In genomic region chr6:143012513-143013215, GRCm38 (mm10) we compare ENCODE assay signal across 19 mouse cellular contexts. TPM values are rescaled to one million over a fixed set of nuclear protein-coding genes. Genes with fewer than 3 reads are reported as not detected.
DNase-seq lines count a peak whose midpoint lies in the region; ATAC-seq lines count a peak whose summit lies in the region.
"Had no signal": no experiment of that assay in that cellular context is flagged by ENCODE, and none has a peak within 500 bp of the region (broad histone marks: within the 10 kb centered on the region; RNA-seq: fewer than 3 reads in every experiment).

No protein-coding gene starts in this region.

- no peak overlapping the region for H3K4me3 ChIP-seq in midbrain, embryonic 11.5 days (ENCODE audit: low read depth, low read length)
- no peak overlapping the region for H3K4me3 ChIP-seq in midbrain, embryonic 10.5 days
- H3K4me3 ChIP-seq in hindbrain, embryonic 12.5 days: no peak overlapping the region
- H3K4me3 ChIP-seq: embryonic facial prominence, embryonic 12.5 days; heart, adult 2 months; heart, embryonic 13.5 days had no signal

- WGBS in midbrain, embryonic 11.5 days: 94% methylated on average over 15 of the region's 15 CpGs
- 96% methylated on average over 15 of the region's 15 CpGs for WGBS in midbrain, embryonic 10.5 days
- whole genome bisulfite sequencing in hindbrain, embryonic 12.5 days: 92% methylated on average over 15 of the region's 15 CpGs

- H3K4me1 ChIP-seq in midbrain, embryonic 11.5 days (ENCODE audit: control insufficient read depth, insufficient read depth, low read length): no peaks in the 10 kb centered on the region
- no peaks in the 10 kb centered on the region for H3K4me1 ChIP-seq in midbrain, embryonic 10.5 days
- H3K4me1 ChIP-seq in hindbrain, embryonic 12.5 days: no peaks in the 10 kb centered on the region
- H3K4me1 ChIP-seq: embryonic facial prominence, embryonic 12.5 days had no signal

- H3K4me2 ChIP-seq in midbrain, embryonic 11.5 days: no peak overlapping the region
- H3K4me2 ChIP-seq in hindbrain, embryonic 12.5 days (replicated peaks): no peak overlapping the region
- H3K4me2 ChIP-seq: embryonic facial prominence, embryonic 12.5 days; heart, embryonic 13.5 days had no signal

- no peak overlapping the region for H3K27ac ChIP-seq in midbrain, embryonic 11.5 days (ENCODE audit: low read depth, low read length)
- no peak overlapping the region for H3K27ac ChIP-seq in midbrain, embryonic 10.5 days (replicated peaks)
- H3K27ac ChIP-seq in hindbrain, embryonic 12.5 days: no peak overlapping the region
- H3K27ac ChIP-seq: embryonic facial prominence, embryonic 12.5 days; heart, adult 2 months had no signal

- ATAC-seq in frontal cortex, adult (ENCODE audit: low TSS enrichment): peak; percentile 77
- ATAC-seq in midbrain, embryonic 11.5 days (ENCODE audit: low FRiP score): no peak
- ATAC-seq in hindbrain, embryonic 12.5 days (ENCODE audit: low FRiP score): no peak
- ATAC-seq: forebrain, embryonic 14.5 days; hindbrain, embryonic 16.5 days had no signal

- H3K9ac ChIP-seq in midbrain, embryonic 11.5 days (ENCODE audit: low read length): no peak overlapping the region
- no peak overlapping the region for H3K9ac ChIP-seq in hindbrain, embryonic 12.5 days
- H3K9ac ChIP-seq: embryonic facial prominence, embryonic 12.5 days had no signal

- DNase-seq in frontal cortex, postnatal 10 days (ENCODE audit: low spot score in 2 of 2): no peak
- peak; percentile 33 for DNase-seq in kidney, adult 9 months
- no peak for DNase-seq in kidney, postnatal 25 days
- peak; percentile 69 for DNase-seq in midbrain, embryonic 11.5 days (ENCODE audit: low spot score, missing footprints)
- DNase-seq in midbrain, embryonic 10.5 days (ENCODE audit: low spot score): no peak
- DNase-seq: adrenal gland, postnatal 14 days; cerebellum, adult 11-12 months; cerebellum, adult 9-10 months; cerebellum, postnatal 25 days; gastrocnemius, postnatal 10 days; heart, adult 2 months; heart, postnatal 36 days had no signal

- H3K27me3 ChIP-seq in midbrain, embryonic 11.5 days (ENCODE audit: control insufficient read depth, insufficient read depth, low read length): no peaks in the 10 kb centered on the region
- no peaks in the 10 kb centered on the region for H3K27me3 ChIP-seq in midbrain, embryonic 10.5 days (ENCODE audit: low read depth, poor library complexity, severe bottlenecking)
- no peaks in the 10 kb centered on the region for H3K27me3 ChIP-seq in hindbrain, embryonic 12.5 days
- H3K27me3 ChIP-seq: embryonic facial prominence, embryonic 12.5 days; heart, embryonic 13.5 days had no signal

- H3K9me3 ChIP-seq in midbrain, embryonic 11.5 days (ENCODE audit: control insufficient read depth, low read length): no peaks in the 10 kb centered on the region
- H3K9me3 ChIP-seq in midbrain, embryonic 10.5 days (replicated peaks): no peaks in the 10 kb centered on the region
- H3K9me3 ChIP-seq in hindbrain, embryonic 12.5 days (replicated peaks): no peaks in the 10 kb centered on the region
- H3K9me3 ChIP-seq: embryonic facial prominence, embryonic 12.5 days had no signal

- 0 out of 2 replicates have a peak, but pooled peaks cover 3% of the 10 kb centered on the region for H3K36me3 ChIP-seq in midbrain, embryonic 11.5 days (ENCODE audit: control insufficient read depth, insufficient read depth, low read length)
- H3K36me3 ChIP-seq in midbrain, embryonic 10.5 days: peaks cover 68% of the 10 kb centered on the region
- H3K36me3 ChIP-seq in hindbrain, embryonic 12.5 days: peaks cover 54% of the 10 kb centered on the region

RNA-seq across cellular contexts. Expression of gene St8sia1, which starts 48.4 kb away (rescaled TPM):
- polyA plus RNA-seq in midbrain, embryonic 11.5 days (2014; fragmentation: Nextera tagmentation; extraction: Ambion mirVana): 3.8 and 5.4 TPM in 2 replicates
- polyA plus RNA-seq in midbrain, embryonic 10.5 days (2016; fragmentation: Nextera tagmentation; extraction: Ambion mirVana): 3.2 and 3.9 TPM in 2 replicates
- polyA plus RNA-seq in hindbrain, embryonic 12.5 days (2016; fragmentation: Nextera tagmentation; extraction: Ambion mirVana): 9.1 TPM in 2 replicates
- polyA plus RNA-seq: C2C12 had no signal

Comparison
In these comparisons a context has a peak if more than half of its experiments do, and no peak if none do; other contexts are left out.
1. DNase-seq: peak in kidney, adult 9 months (single experiment) and midbrain, embryonic 11.5 days (single experiment); none in frontal cortex, postnatal 10 days (0 of 2), kidney, postnatal 25 days (0 of 2) and midbrain, embryonic 10.5 days (single experiment).